Mouse (Mus musculus) adrenal gland, postnatal 36 days (tissue): ENCODE data around the gene Zfp692. TPM values are rescaled to one million over a fixed set of nuclear protein-coding genes. Genes with fewer than 3 reads are reported as not detected.
A peak's percentile ranks its signal among the peaks of the same experiment; 100 is the strongest.

Experiments used
- DNase-seq, 2 experiments: peaks; one replicate each; pipeline ENCODE4 v3.0.0; 2021; ENCODE audit warnings: mixed read lengths in 1 of 2
- total RNA-seq, 2 experiments: library from RNA; stranded (reverse); gene quantifications; 2 replicates each; pipeline ENCODE4 v1.2.3; 2021

Gene Zfp692
- total RNA-seq, 2 experiments from 2014 or later = 7.7 to 10.9 TPM

GRCm38 (mm10) chr11:58307411-58308080, 677 bp downstream of the Zfp692 start:
- peak; percentile 56 to 68 for DNase-seq

GRCm38 (mm10) chr11:58308661-58309060, 1.8 kb downstream of the Zfp692 start:
- no peak for DNase-seq

GRCm38 (mm10) chr11:58314069-58314468, 7.2 kb downstream of the Zfp692 start:
- no peak for DNase-seq

GRCm38 (mm10) chr11:58315536-58316168, 8.8 kb downstream of the Zfp692 start:
- no peak for DNase-seq

- no peak for DNase-seq
These were observed 9.5 kb downstream of the Zfp692 start for GRCm38 (mm10) chr11:58316344-58316743.

GRCm38 (mm10) chr11:58316768-58317390, 10.0 kb downstream of the Zfp692 start:
- no peak for DNase-seq

- DNase-seq = peak; percentile 99
These were observed 16.1 kb downstream of the Zfp692 start for GRCm38 (mm10) chr11:58322824-58323569.

GRCm38 (mm10) chr11:58323570-58324340, 16.9 kb downstream of the Zfp692 start:
- DNase-seq = peak in 1 of 2 experiments; percentile 39

GRCm38 (mm10) chr11:58324614-58325229, 17.9 kb downstream of the Zfp692 start:
- no peak for DNase-seq

- DNase-seq = no peak
These were observed 19.9 kb downstream of the Zfp692 start for GRCm38 (mm10) chr11:58326781-58327180.

GRCm38 (mm10) chr11:58329906-58330275, 23.0 kb downstream of the Zfp692 start:
- no peak for DNase-seq

GRCm38 (mm10) chr11:58330276-58331148, 23.6 kb downstream of the Zfp692 start, which contains the start of the genes Zfp672 and Sh3bp5l:
Zfp672 (minus strand) TSS chr11:58330339.
Sh3bp5l (plus strand) TSS chr11:58330724.
- peak; percentile 92 to 93 for DNase-seq

GRCm38 (mm10) chr11:58331149-58331495, 24.3 kb downstream of the Zfp692 start:
- DNase-seq = no peak

GRCm38 (mm10) chr11:58331546-58331945, 24.7 kb downstream of the Zfp692 start:
- no peak for DNase-seq

- DNase-seq = peak; percentile 90 to 91
These were observed 27.9 kb downstream of the Zfp692 start for GRCm38 (mm10) chr11:58334746-58335145.

- DNase-seq = no peak
These were observed 39.9 kb downstream of the Zfp692 start for GRCm38 (mm10) chr11:58346745-58347144.

GRCm38 (mm10) chr11:58350628-58351027, 43.8 kb downstream of the Zfp692 start:
- no peak for DNase-seq

GRCm38 (mm10) chr11:58351179-58351578, 44.3 kb downstream of the Zfp692 start:
- DNase-seq = no peak

- no peak for DNase-seq
These were observed 46.0 kb downstream of the Zfp692 start for GRCm38 (mm10) chr11:58352681-58353548.
